Mouse (Mus musculus) kidney, adult 11 months (tissue): ENCODE measurements around the gene Olfr1121.
"Not testable (repeated sequence)": the region's sequence is repeated elsewhere in the genome, so short reads cannot be mapped to it uniquely, and the experiment has no call there.

Experiments
- DNase-seq: peaks from one replicate; pipeline ENCODE4 v3.0.0; 2022

Olfr1121 gene

GRCm38 (mm10) chr2:87369595-87369994, at the start of gene Olfr1121:
TSS of gene Olfr1121 (plus strand) at chr2:87369895.
- DNase-seq, result no peak

- no peak for DNase-seq
These were observed 15.2 kb upstream of the Olfr1121 start, which contains the start of gene Olfr1120 for GRCm38 (mm10) chr2:87354515-87354914. TSS of gene Olfr1120 (plus strand) at chr2:87354815.

- not testable (repeated sequence) for DNase-seq
These were observed 9.6 kb upstream of the Olfr1121 start for GRCm38 (mm10) chr2:87360121-87360520.

GRCm38 (mm10) chr2:87371726-87372125, 2.0 kb downstream of the Olfr1121 start:
- DNase-seq, result no peak

GRCm38 (mm10) chr2:87383935-87384334, 14.2 kb downstream of the Olfr1121 start:
- no peak for DNase-seq

GRCm38 (mm10) chr2:87385549-87385948, 15.9 kb downstream of the Olfr1121 start, which contains the start of gene Olfr1122:
TSS of gene Olfr1122 (plus strand) at chr2:87385849.
- no peak for DNase-seq

GRCm38 (mm10) chr2:87393605-87394004, 23.9 kb downstream of the Olfr1121 start:
- not testable (repeated sequence) for DNase-seq

- DNase-seq, result not testable (repeated sequence)
These were observed 25.0 kb downstream of the Olfr1121 start for GRCm38 (mm10) chr2:87394686-87395085.

GRCm38 (mm10) chr2:87416335-87416734, 46.6 kb downstream of the Olfr1121 start, which contains the start of gene Olfr1123:
TSS of gene Olfr1123 (plus strand) at chr2:87416635.
- DNase-seq, result no peak
